Mouse (Mus musculus) layer of hippocampus, postnatal 36 days (tissue): ENCODE results near the gene Ppil6. TPM values are rescaled to one million over a fixed set of nuclear protein-coding genes. Genes with fewer than 3 reads are reported as not detected.
A peak's percentile ranks its signal among the peaks of the same experiment; 100 is the strongest.

Source experiments
- DNase-seq, 2 experiments: peaks; one replicate each; pipeline ENCODE4 v3.0.0; 2022
- total RNA-seq, 2 experiments: library from RNA; stranded (reverse); gene quantifications; 2 replicates each; pipeline ENCODE4 v1.2.3; 2021

Gene Ppil6
- 1 to 10 TPM; 6.4 to 8.6 TPM for total RNA-seq

- DNase-seq = peak; percentile 93
Observed at GRCm38 (mm10) chr10:41489708-41490517, at the start of gene Ppil6, which contains the start of gene Smpd2. TSS of gene Ppil6 (plus strand) at chr10:41490439. TSS of gene Smpd2 (minus strand) at chr10:41490369.

GRCm38 (mm10) chr10:41448216-41448615 is 42.0 kb upstream of the Ppil6 start:
- DNase-seq = no peak

- peak in 1 of 2 experiments; percentile 11 for DNase-seq
Observed at GRCm38 (mm10) chr10:41449684-41450083, 40.6 kb upstream of the Ppil6 start.

GRCm38 (mm10) chr10:41450137-41450670 is 40.0 kb upstream of the Ppil6 start, which contains the start of gene Zbtb24:
TSS of gene Zbtb24 (plus strand) at chr10:41450383.
- peak; percentile 91 to 92 for DNase-seq

GRCm38 (mm10) chr10:41450780-41451522 is 39.3 kb upstream of the Ppil6 start:
- DNase-seq = no peak

- no peak for DNase-seq
Observed at GRCm38 (mm10) chr10:41451656-41452055, 38.6 kb upstream of the Ppil6 start.

GRCm38 (mm10) chr10:41452791-41453190 is 37.4 kb upstream of the Ppil6 start:
- no peak for DNase-seq

- no peak for DNase-seq
Observed at GRCm38 (mm10) chr10:41459990-41460389, 30.2 kb upstream of the Ppil6 start.

- no peak for DNase-seq
Observed at GRCm38 (mm10) chr10:41460501-41460900, 29.7 kb upstream of the Ppil6 start.

GRCm38 (mm10) chr10:41461057-41461722 is 29.0 kb upstream of the Ppil6 start:
- DNase-seq = no peak

- DNase-seq = peak in 1 of 2 experiments; percentile 18
Observed at GRCm38 (mm10) chr10:41464401-41464955, 25.8 kb upstream of the Ppil6 start.

GRCm38 (mm10) chr10:41467325-41467724 is 22.9 kb upstream of the Ppil6 start:
- DNase-seq = no peak

GRCm38 (mm10) chr10:41470693-41471092 is 19.5 kb upstream of the Ppil6 start:
- DNase-seq = no peak

GRCm38 (mm10) chr10:41472534-41472933 is 17.7 kb upstream of the Ppil6 start:
- DNase-seq = no peak

GRCm38 (mm10) chr10:41472962-41473481 is 17.2 kb upstream of the Ppil6 start:
- DNase-seq = no peak

- no peak for DNase-seq
Observed at GRCm38 (mm10) chr10:41473782-41474468, 16.3 kb upstream of the Ppil6 start.

- no peak for DNase-seq
Observed at GRCm38 (mm10) chr10:41474981-41475391, 15.3 kb upstream of the Ppil6 start.

GRCm38 (mm10) chr10:41476171-41477017 is 13.8 kb upstream of the Ppil6 start, which contains the start of gene Mical1:
TSS of gene Mical1 (plus strand) at chr10:41476314.
- peak; percentile 34 to 51 for DNase-seq

GRCm38 (mm10) chr10:41477018-41477277 is 13.3 kb upstream of the Ppil6 start:
- DNase-seq = no peak
